Mouse (Mus musculus) heart, embryonic 14.5 days (tissue): ENCODE results near the gene Sp110. TPM values are rescaled to one million over a fixed set of nuclear protein-coding genes. Genes with fewer than 3 reads are reported as not detected.
"Not testable (repeated sequence)": the region's sequence is repeated elsewhere in the genome, so short reads cannot be mapped to it uniquely, and the experiment has no call there.

ENCODE experiments used
- ATAC-seq: fragments of 200-750 bp; cut with Nextera tagmentation; 2 replicates; pipeline ENCODE4 v1.8.0; 2017; ENCODE audit warnings: low read depth, moderate TSS enrichment; ENCODE audit not compliant: insufficient number of reproducible peaks, insufficient read depth, low FRiP score
- H3K27ac ChIP-seq, 2 experiments: fragments of 200-500 bp in 1 of 2; fragments of 300-500 bp in 1 of 2; sonication (generic) in 1 of 2; replicated peaks in 1 of 2; 2 replicates each; pipeline ENCODE4 v1.5.1; 2012 to 2014; ENCODE audit warnings: low read depth in 2 of 2, low read length in 2 of 2, control low read depth in 1 of 2, mild to moderate bottlenecking in 1 of 2, mixed read lengths in 1 of 2; ENCODE audit not compliant: control insufficient read depth in 1 of 2, insufficient read depth in 1 of 2
- H3K27me3 ChIP-seq: fragments of 300-500 bp; sonication (generic); 2 replicates; pipeline ENCODE4 v1.6.1; 2014; ENCODE audit warnings: mild to moderate bottlenecking, low read length, control low read depth; ENCODE audit not compliant: control insufficient read depth, insufficient read depth
- H3K36me3 ChIP-seq: fragments of 300-500 bp; sonication (generic); 2 replicates; pipeline ENCODE4 v1.6.1; 2014; ENCODE audit warnings: mild to moderate bottlenecking, control low read depth, low read length, mixed read lengths; ENCODE audit not compliant: control insufficient read depth, insufficient read depth
- H3K4me1 ChIP-seq, 2 experiments: fragments of 200-500 bp in 1 of 2; fragments of 300-500 bp in 1 of 2; sonication (generic) in 1 of 2; 2 replicates each; pipeline ENCODE4 v1.6.1; 2012 to 2014; ENCODE audit warnings: low read length in 2 of 2, control low read depth in 1 of 2, mixed read lengths in 1 of 2; ENCODE audit not compliant: control insufficient read depth in 2 of 2, insufficient read depth in 2 of 2
- H3K4me2 ChIP-seq: fragments of 300-500 bp; sonication (generic); 2 replicates; pipeline ENCODE4 v1.6.1; 2014; ENCODE audit warnings: mild to moderate bottlenecking, low read length
- H3K4me3 ChIP-seq, 2 experiments: fragments of 200-500 bp in 1 of 2; fragments of 300-500 bp in 1 of 2; sonication (generic) in 1 of 2; 2 replicates each; pipeline ENCODE4 v1.5.1; 2012 to 2014; ENCODE audit warnings: low read length in 2 of 2, mild to moderate bottlenecking in 2 of 2, control low read depth in 1 of 2, low read depth in 1 of 2, moderate library complexity in 1 of 2; ENCODE audit not compliant: control insufficient read depth in 1 of 2, insufficient read depth in 1 of 2
- H3K9ac ChIP-seq: fragments of 300-500 bp; sonication (generic); 2 replicates; pipeline ENCODE4 v1.6.1; 2014; ENCODE audit warnings: mild to moderate bottlenecking, low read length
- H3K9me3 ChIP-seq: fragments of 300-500 bp; sonication (generic); 2 replicates; pipeline ENCODE4 v1.6.1; 2016; ENCODE audit warnings: low read length, control low read depth; ENCODE audit not compliant: control insufficient read depth
- WGBS: fragments of 180-500 bp; shearing (Covaris S2); extraction: QIAGEN DNeasy Blood & Tissue Kit; methylation state at CpG from one replicate; pipeline ENCODE4 v1.1.7; 2014; 5-methylcytosine and 5-hydroxymethylcytosine counted together
- polyA plus RNA-seq: library from polyadenylated mRNA; unstranded; fragments of >200 nt; fragmentation: Nextera tagmentation; extraction: Ambion mirVana; gene quantifications from 2 replicates; pipeline ENCODE4 v1.2.1, GENCODE M21; 2014

Sp110 gene
- polyA plus RNA-seq = 1.9 and 2.1 TPM in 2 replicates

DNA sequence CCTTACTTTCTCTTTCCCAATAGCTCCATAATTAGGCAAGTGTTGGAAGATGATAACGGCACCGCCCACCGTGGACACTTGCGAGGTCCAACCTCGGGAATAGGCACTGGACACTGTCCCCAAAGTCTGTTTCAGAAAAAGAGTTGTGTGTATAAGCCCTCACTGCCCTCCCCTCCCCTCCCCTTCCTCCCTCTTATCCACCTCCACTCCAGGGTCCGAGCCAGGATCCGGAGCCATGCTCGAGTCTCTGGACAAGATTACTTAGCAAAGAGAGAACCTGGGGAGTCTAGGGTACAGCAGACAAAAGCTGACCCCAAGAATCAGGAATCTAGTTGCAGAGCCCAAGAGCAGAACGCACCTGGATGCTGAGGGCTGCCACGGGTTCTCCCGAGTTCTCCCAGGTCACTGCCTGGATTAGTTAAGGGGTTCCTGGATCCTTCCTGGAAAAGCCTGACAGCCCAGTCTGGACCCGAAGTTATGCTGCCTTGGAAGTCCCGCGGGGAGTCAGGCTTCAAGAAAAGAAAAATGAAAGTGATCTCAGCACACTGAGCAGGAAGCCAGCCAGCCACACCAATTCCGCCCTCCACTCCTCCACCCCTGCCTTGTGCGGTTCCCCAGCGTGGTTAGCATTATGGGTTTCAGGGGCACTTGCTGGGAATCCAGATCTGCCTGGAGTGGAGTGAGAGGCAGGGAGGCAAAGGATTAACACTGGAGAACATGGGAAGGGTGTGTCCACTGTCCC is at the start of gene Sp110:
Sp110 (minus strand) TSS at position 547 of the 742 bp plus-strand sequence.
- H3K27ac ChIP-seq, H3K4me1 ChIP-seq, H3K9me3 ChIP-seq, H3K4me3 ChIP-seq, H3K9ac ChIP-seq, ATAC-seq, H3K36me3 ChIP-seq, H3K4me2 ChIP-seq, H3K27me3 ChIP-seq: not testable (repeated sequence)
- 60% methylated on average over 16 of the region's 17 CpGs for WGBS

DNA sequence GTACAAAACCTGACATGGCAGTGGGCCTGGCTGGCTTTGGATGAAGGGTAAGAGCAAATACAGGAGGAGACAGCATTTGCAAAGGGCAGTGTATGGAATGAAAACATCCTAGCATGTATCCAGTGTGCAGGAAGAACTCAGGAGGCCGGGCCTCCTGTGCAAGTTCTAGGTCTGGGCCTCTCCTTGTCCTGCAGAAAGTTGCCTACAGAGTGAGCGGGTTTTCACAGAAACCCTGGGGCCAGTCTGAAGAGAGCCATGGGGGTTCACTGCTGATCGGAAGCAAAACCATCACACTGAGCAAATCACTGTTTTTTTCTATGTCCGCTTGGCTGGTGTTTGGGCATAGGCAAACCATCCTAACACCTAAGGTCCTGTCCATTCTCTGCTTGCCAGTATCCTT is 39.5 kb upstream of the Sp110 start:
- not testable (repeated sequence) for H3K36me3 ChIP-seq, ATAC-seq, H3K4me3 ChIP-seq, H3K27me3 ChIP-seq, H3K27ac ChIP-seq, H3K4me1 ChIP-seq, H3K9ac ChIP-seq, H3K9me3 ChIP-seq, H3K4me2 ChIP-seq
- WGBS = 73% methylated on average over 4 of the region's 4 CpGs

DNA sequence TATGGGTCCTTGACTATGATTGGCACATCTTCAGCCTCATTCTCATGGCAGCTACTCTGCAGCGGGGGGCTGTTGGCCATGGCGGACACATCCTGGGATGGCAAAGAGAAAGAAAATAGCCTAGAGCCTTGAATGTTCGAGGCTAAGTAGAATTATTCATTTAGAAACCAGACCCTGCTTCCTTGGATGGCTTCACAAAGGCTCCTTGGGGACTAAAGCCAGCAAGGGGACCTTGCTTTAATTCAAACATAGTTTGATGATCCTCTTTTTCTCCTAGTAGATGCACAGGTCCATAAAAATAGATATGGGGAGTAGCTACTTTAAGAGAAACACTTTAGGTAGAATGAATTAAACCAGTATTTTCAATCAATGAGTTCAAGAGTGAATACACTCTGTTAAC is 38.3 kb upstream of the Sp110 start:
- not testable (repeated sequence) for H3K4me1 ChIP-seq, H3K27me3 ChIP-seq, H3K27ac ChIP-seq, H3K9me3 ChIP-seq, H3K36me3 ChIP-seq, H3K9ac ChIP-seq, H3K4me2 ChIP-seq, ATAC-seq, H3K4me3 ChIP-seq
- WGBS = 67% methylated on average over 3 of the region's 3 CpGs

DNA sequence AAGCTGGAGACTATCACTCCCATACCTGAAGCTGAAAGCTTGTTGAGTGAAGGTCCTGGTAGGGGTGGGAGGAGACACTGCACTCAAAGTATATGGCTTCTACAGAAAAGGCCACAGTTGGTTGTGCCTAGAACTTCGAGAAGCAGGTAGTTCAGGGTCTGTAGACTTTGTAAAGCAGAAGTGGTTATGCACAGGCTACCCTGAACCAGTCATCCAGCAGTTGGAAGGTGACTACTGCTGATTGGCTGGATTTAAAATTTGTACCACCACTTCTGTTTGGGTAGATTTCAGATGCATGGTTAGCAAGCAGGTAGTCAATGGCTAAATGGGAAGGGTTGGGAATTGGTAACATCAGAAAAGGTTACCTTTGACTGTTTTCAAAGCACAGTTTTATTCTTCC is 20.1 kb upstream of the Sp110 start:
- H3K4me1 ChIP-seq, H3K27ac ChIP-seq, ATAC-seq, H3K9ac ChIP-seq, H3K27me3 ChIP-seq, H3K4me2 ChIP-seq, H3K36me3 ChIP-seq, H3K9me3 ChIP-seq, H3K4me3 ChIP-seq: not testable (repeated sequence)
- 87% methylated on average over 1 of the region's 1 CpGs for WGBS

DNA sequence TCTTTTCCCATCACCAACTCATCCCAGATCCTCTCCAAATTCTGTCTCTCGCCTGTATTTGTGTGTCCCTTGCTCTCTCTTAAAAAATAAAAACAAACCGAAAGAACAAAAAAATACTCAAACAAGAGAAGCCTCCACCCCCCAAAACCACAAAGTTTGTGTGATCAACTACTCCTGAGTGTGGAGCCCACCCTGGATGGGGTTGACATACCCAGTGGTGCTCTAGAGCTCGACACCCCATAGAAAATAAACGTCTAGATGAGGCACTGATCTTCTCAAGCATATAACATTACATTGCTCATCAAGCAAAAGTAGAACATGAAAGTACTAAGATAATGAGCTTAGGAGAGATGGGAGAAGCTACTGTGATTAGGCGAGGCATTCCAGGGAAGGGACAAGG is 18.5 kb upstream of the Sp110 start:
- not testable (repeated sequence) for H3K4me2 ChIP-seq, H3K4me1 ChIP-seq, H3K9ac ChIP-seq, H3K27me3 ChIP-seq, H3K36me3 ChIP-seq, H3K27ac ChIP-seq, ATAC-seq, H3K9me3 ChIP-seq, H3K4me3 ChIP-seq
- WGBS = 60% methylated on average over 4 of the region's 5 CpGs

DNA sequence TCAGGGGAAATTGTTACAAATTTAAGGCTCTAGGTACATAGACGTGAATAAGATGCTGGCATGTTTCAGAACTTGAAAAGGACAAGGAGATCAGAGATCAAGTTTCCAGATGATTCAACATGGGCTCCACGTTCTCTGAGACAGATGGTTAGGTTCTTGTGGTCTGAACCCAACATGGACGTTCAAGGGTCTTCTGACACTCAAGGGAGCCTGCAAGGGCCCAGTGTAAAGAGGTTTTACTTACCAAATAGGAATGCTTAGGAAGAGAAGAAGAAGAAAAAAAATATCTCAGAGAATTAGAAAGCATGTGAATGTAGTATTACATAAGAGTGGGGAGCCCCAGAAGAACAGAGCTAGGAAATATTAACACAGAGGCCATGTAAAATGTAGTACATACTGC is 17.2 kb upstream of the Sp110 start:
- H3K27me3 ChIP-seq, H3K27ac ChIP-seq, H3K4me2 ChIP-seq, H3K9ac ChIP-seq, ATAC-seq, H3K36me3 ChIP-seq, H3K4me3 ChIP-seq, H3K4me1 ChIP-seq, H3K9me3 ChIP-seq: not testable (repeated sequence)
- 56% methylated on average over 3 of the region's 3 CpGs for WGBS

DNA sequence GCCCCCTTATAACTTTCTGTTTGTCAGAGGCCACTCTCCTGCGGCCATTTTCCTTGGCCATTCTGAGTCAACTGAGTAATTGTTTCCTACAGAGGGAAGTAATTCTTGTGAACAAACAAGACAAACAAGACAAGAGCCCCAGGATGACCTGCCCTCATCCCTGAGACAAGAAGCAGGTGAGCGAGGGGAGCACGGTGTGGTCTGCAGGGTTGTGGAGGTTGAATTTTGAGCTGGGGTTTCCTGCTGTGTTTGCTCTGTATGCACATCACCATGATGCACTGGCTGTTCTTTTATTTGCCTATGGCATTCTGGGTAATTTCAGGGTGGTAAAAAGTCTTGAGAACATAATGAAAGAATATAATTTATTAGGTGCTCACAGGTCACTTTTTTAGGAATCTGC is 16.5 kb upstream of the Sp110 start:
- H3K4me2 ChIP-seq, H3K4me3 ChIP-seq, H3K27ac ChIP-seq, H3K27me3 ChIP-seq, H3K4me1 ChIP-seq, H3K9me3 ChIP-seq, ATAC-seq, H3K9ac ChIP-seq, H3K36me3 ChIP-seq: not testable (repeated sequence)
- 81% methylated on average over 3 of the region's 3 CpGs for WGBS

DNA sequence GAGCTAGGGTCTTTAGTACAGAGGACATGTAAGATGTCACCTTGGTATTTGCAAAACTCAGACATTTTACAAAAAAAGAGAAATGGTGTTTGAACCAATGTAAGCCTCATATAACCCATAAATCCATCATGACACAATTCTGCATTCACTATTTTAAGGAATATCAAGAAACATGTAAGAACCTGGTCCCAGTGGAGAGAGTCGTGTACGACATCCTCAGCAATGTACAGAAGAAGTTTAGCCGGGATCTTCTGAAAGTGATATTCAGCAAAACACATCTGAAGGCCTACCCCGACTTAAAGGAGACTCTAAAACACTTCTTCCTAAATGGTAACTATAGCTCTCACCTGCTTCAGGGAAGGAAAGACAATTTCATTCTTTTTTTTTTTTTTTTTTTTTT is 12.0 kb upstream of the Sp110 start:
- not testable (repeated sequence) for H3K9ac ChIP-seq, H3K9me3 ChIP-seq

More for the DNA sequence above, 12.0 kb upstream of the Sp110 start:
- H3K4me1 ChIP-seq, H3K27ac ChIP-seq, H3K27me3 ChIP-seq, H3K4me2 ChIP-seq, ATAC-seq, H3K4me3 ChIP-seq, H3K36me3 ChIP-seq: not testable (repeated sequence)
- no CpG with 5 or more reads among the region's 4 CpGs for WGBS
